Mouse (Mus musculus): Measurements from ENCODE around the gene Map4k3. TPM values are rescaled to one million over a fixed set of nuclear protein-coding genes. Genes with fewer than 3 reads are reported as not detected.
"Not testable (repeated sequence)": the region's sequence is repeated elsewhere in the genome, so short reads cannot be mapped to it uniquely, and the experiment has no call there.

The Map4k3 gene
- polyA plus RNA-seq, 1 experiment from 2014 or later, result 29.9 TPM

DNA sequence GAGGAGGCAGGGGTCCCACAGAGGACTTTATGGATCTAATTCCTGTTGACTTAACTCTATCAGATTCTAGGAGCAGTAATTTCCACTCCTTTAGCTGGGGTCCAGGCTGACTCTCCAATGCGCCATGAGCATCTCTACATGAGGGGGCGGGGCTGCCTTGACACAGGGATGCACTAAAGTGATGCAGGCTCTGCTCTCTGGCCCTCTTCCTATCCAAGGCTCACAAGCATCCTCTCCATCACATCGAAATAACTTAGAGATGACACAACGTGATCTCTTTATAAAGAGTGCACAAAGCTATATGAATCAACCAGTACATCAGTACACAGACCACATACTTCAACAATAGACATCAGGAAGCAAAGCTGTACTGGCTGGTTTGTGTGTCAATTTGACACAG lies 156.8 kb downstream of the Map4k3 start:
- Histone ChIP-seq H3K36me3 (ENCODE audit: insufficient read depth, low read length) (no peaks in the 10 kb centered on the region), H3K27ac (no peak overlapping the region), H3K9ac (ENCODE audit: low read depth, low read length) (no peak overlapping the region), H3K9me3 (replicated peaks; ENCODE audit: low read length) (no peaks in the 10 kb centered on the region), H3K4me3 (replicated peaks; ENCODE audit: low read depth, low read length) (no peak overlapping the region), H3K4me2 (ENCODE audit: low read length) (no peak overlapping the region), H3K27me3 (ENCODE audit: insufficient read depth, low read length) (no peaks in the 10 kb centered on the region), H3K4me1 (replicated peaks; ENCODE audit: insufficient read depth, low read length) (no peaks in the 10 kb centered on the region)
- WGBS, result 92% methylated on average over 4 of the region's 4 CpGs
- DNase-seq (ENCODE audit: low spot score) (no peak), ATAC-seq (replicated peaks; ENCODE audit: low FRiP score, low read depth) (no peak)
- TF ChIP-seq CTCF (IDR thresholded peaks at IDR 0.05; ENCODE audit: low read depth), result no peak

DNA sequence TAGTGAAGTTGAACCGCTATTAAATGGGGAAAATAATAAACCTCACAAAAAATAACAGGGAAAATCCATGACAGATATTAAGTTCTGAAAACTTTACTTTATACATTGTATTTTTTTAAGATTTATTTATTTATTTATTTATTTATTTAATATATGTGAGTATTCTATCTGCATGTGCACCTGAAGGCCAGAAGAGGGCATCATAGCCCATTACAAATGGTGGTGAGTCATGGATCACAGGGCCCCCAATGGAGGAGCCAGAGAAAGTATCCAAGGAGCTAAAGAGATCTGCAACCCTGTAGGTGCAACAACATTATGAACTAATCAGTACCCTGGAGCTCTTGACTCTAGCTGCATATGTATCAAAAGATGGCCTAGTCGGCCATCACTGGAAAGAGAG lies 158.6 kb downstream of the Map4k3 start:
- H3K27me3 ChIP-seq (ENCODE audit: insufficient read depth, low read length); H3K9ac ChIP-seq (ENCODE audit: low read depth, low read length); H3K36me3 ChIP-seq (ENCODE audit: insufficient read depth, low read length); H3K4me3 ChIP-seq (replicated peaks; ENCODE audit: low read depth, low read length); H3K9me3 ChIP-seq (replicated peaks; ENCODE audit: low read length); H3K4me2 ChIP-seq (ENCODE audit: low read length); DNase-seq (ENCODE audit: low spot score); H3K27ac ChIP-seq; H3K4me1 ChIP-seq (replicated peaks; ENCODE audit: insufficient read depth, low read length); ATAC-seq (replicated peaks; ENCODE audit: low FRiP score, low read depth): not testable (repeated sequence)
- TF ChIP-seq CTCF (IDR thresholded peaks at IDR 0.05; ENCODE audit: low read depth), result peak; percentile 21; the same call in 1 of the 2 replicates
- WGBS, result 98% methylated on average over 1 of the region's 2 CpGs

DNA sequence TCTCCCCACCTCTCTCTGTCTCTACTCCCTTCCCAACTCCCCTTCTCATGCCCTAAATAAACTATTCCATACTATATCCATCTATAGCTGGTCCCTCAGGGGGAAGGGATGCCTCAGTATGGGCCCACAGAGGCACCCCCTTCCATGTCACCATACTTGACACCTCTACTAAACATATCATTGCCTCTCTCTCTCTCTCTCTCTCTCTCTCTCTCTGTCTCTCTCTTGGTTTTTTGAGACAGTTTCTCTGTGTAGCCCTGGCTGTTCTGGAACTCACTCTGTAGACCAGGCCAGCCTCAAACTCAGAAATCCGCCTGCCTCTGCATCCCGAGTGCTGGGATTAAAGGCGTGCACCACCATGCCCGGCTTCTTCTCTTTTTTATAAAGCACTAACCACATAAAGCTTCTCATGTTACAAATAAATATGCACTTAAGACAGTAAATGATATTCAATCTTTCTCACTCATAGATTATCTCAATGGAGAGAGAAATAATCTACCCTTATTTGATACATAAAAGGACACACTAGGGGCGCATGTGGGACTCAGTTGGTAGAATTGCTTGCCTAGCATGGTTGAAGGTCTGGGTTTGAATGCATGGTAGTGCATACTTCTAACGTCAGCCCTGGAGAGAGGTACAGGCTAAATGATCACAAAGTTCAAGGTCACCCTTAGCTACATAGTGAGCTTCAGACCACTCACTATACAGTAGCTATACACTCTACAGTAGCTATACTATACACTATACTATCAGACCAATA lies 159.3 kb downstream of the Map4k3 start:
- Histone ChIP-seq H3K4me3 (replicated peaks; ENCODE audit: low read depth, low read length) (no peak overlapping the region), H3K27ac (no peak overlapping the region), H3K4me2 (ENCODE audit: low read length) (no peak overlapping the region), H3K9ac (ENCODE audit: low read depth, low read length) (no peak overlapping the region), H3K27me3 (ENCODE audit: insufficient read depth, low read length) (no peaks in the 10 kb centered on the region), H3K4me1 (replicated peaks; ENCODE audit: insufficient read depth, low read length) (no peaks in the 10 kb centered on the region), H3K9me3 (replicated peaks; ENCODE audit: low read length) (no peaks in the 10 kb centered on the region), H3K36me3 (ENCODE audit: insufficient read depth, low read length) (no peaks in the 10 kb centered on the region)
- 90% methylated on average over 6 of the region's 6 CpGs for WGBS
- TF ChIP-seq CTCF (IDR thresholded peaks at IDR 0.05; ENCODE audit: low read depth), result no peak
- no peak for ATAC-seq (replicated peaks; ENCODE audit: low FRiP score, low read depth)
- DNase-seq (ENCODE audit: low spot score), result no peak

DNA sequence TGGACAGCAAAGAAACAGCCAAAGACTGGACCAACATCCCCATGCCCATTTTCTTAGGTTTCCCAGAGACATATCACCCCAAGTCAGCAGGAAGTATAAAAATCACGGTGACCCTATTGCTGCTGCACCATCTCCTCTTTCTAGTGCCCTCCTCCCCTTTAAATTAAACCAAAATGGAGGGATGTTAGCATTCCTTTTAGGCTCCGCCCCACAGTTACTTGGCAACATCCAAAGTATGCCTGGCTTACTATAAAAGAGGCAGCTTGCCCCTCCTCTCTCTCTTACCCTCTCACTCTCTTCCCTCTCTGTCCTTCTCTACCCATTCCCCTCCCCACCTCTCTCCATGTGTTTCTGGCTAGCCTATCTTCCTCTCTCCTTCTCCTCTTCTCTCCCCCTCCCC lies 159.8 kb downstream of the Map4k3 start:
- no peak for TF ChIP-seq CTCF (IDR thresholded peaks at IDR 0.05; ENCODE audit: low read depth)
- ATAC-seq (replicated peaks; ENCODE audit: low FRiP score, low read depth) (no peak), DNase-seq (ENCODE audit: low spot score) (no peak)
- H3K4me3 ChIP-seq (replicated peaks; ENCODE audit: low read depth, low read length), result no peak overlapping the region
- 75% methylated on average over 2 of the region's 2 CpGs for WGBS
- H3K4me2 ChIP-seq (ENCODE audit: low read length), result no peak overlapping the region
- no peaks in the 10 kb centered on the region for H3K9me3 ChIP-seq (replicated peaks; ENCODE audit: low read length)
- no peak overlapping the region for H3K27ac ChIP-seq
- no peaks in the 10 kb centered on the region for H3K36me3 ChIP-seq (ENCODE audit: insufficient read depth, low read length)
- no peaks in the 10 kb centered on the region for H3K27me3 ChIP-seq (ENCODE audit: insufficient read depth, low read length)
- H3K9ac ChIP-seq (ENCODE audit: low read depth, low read length), result no peak overlapping the region
- H3K4me1 ChIP-seq (replicated peaks; ENCODE audit: insufficient read depth, low read length), result no peaks in the 10 kb centered on the region

GRCm38 (mm10) chr17:80564611-80564924 lies 163.7 kb downstream of the Map4k3 start:
- peak; percentile 58 for TF ChIP-seq CTCF (IDR thresholded peaks at IDR 0.05; ENCODE audit: low read depth)
- H3K27ac ChIP-seq, result no peak overlapping the region
- no peak overlapping the region for H3K4me3 ChIP-seq (replicated peaks; ENCODE audit: low read depth, low read length)
- no peaks in the 10 kb centered on the region for H3K4me1 ChIP-seq (replicated peaks; ENCODE audit: insufficient read depth, low read length)
- H3K4me2 ChIP-seq (ENCODE audit: low read length), result no peak overlapping the region
- H3K9me3 ChIP-seq (replicated peaks; ENCODE audit: low read length), result no peaks in the 10 kb centered on the region
- H3K27me3 ChIP-seq (ENCODE audit: insufficient read depth, low read length), result no peaks in the 10 kb centered on the region
- 74% methylated on average over 3 of the region's 3 CpGs for WGBS
- H3K36me3 ChIP-seq (ENCODE audit: insufficient read depth, low read length), result no peaks in the 10 kb centered on the region
- DNase-seq (ENCODE audit: low spot score), result peak; percentile 46
- ATAC-seq (replicated peaks; ENCODE audit: low FRiP score, low read depth), result no peak
- H3K9ac ChIP-seq (ENCODE audit: low read depth, low read length), result no peak overlapping the region

GRCm38 (mm10) chr17:80563762-80564610 lies 164.3 kb downstream of the Map4k3 start:
- not testable (repeated sequence) for H3K27ac ChIP-seq; H3K9ac ChIP-seq (ENCODE audit: low read depth, low read length); H3K4me2 ChIP-seq (ENCODE audit: low read length); ATAC-seq (replicated peaks; ENCODE audit: low FRiP score, low read depth); H3K9me3 ChIP-seq (replicated peaks; ENCODE audit: low read length); DNase-seq (ENCODE audit: low spot score); H3K4me1 ChIP-seq (replicated peaks; ENCODE audit: insufficient read depth, low read length); H3K4me3 ChIP-seq (replicated peaks; ENCODE audit: low read depth, low read length); H3K27me3 ChIP-seq (ENCODE audit: insufficient read depth, low read length); H3K36me3 ChIP-seq (ENCODE audit: insufficient read depth, low read length)
- WGBS, result 92% methylated on average over 27 of the region's 27 CpGs
